In genomic region chr8:47899891-47900290, GRCm38 (mm10) we compare ENCODE assay signal across 19 mouse cellular contexts.
DNase-seq lines count a peak whose midpoint lies in the region; ATAC-seq lines count a peak whose summit lies in the region.
"Had no signal": no experiment of that assay in that cellular context is flagged by ENCODE, and none has a peak within 500 bp of the region (broad histone marks: within the 10 kb centered on the region; RNA-seq: fewer than 3 reads in every experiment).

No protein-coding gene starts in this region.

- H3K9me3 ChIP-seq in heart, embryonic 11.5 days (replicated peaks; ENCODE audit: control insufficient read depth, low read length): no peaks in the 10 kb centered on the region
- H3K9me3 ChIP-seq in midbrain, embryonic 11.5 days (ENCODE audit: control insufficient read depth, low read length): no peaks in the 10 kb centered on the region
- H3K9me3 ChIP-seq in midbrain, embryonic 10.5 days (replicated peaks): no peaks in the 10 kb centered on the region
- H3K9me3 ChIP-seq: G1E had no signal

- no peak overlapping the region for H3K4me2 ChIP-seq in heart, embryonic 11.5 days
- H3K4me2 ChIP-seq in midbrain, embryonic 11.5 days: no peak overlapping the region

- H3K27ac ChIP-seq in heart, embryonic 11.5 days (ENCODE audit: low read depth, low read length): no peak overlapping the region
- H3K27ac ChIP-seq in midbrain, embryonic 11.5 days (ENCODE audit: low read depth, low read length): no peak overlapping the region
- H3K27ac ChIP-seq in midbrain, embryonic 10.5 days (replicated peaks): no peak overlapping the region

- no peak overlapping the region for H3K4me3 ChIP-seq in heart, embryonic 11.5 days (ENCODE audit: low read depth, low read length)
- no peak overlapping the region for H3K4me3 ChIP-seq in midbrain, embryonic 11.5 days (ENCODE audit: low read depth, low read length)
- no peak overlapping the region for H3K4me3 ChIP-seq in midbrain, embryonic 10.5 days

- DNase-seq in heart, adult 11 months: peak; percentile 54
- DNase-seq in midbrain, embryonic 11.5 days (ENCODE audit: low spot score, missing footprints): peak; percentile 66
- no peak for DNase-seq in midbrain, embryonic 10.5 days (ENCODE audit: low spot score)
- DNase-seq: adrenal gland, adult 2 months; adrenal gland, adult 8-10 months; adrenal gland, postnatal 10 days; adrenal gland, postnatal 14 days; adrenal gland, postnatal 25 days; adrenal gland, postnatal 36 days; B cell, adult 2 months; cerebellum, adult 11 months; cerebellum, adult 11-12 months; cerebellum, adult 18-20 months had no signal

- no peak for ATAC-seq in heart, embryonic 11.5 days (replicated peaks; ENCODE audit: insufficient number of reproducible peaks, low FRiP score, low TSS enrichment)
- no peak for ATAC-seq in midbrain, embryonic 11.5 days (ENCODE audit: low FRiP score)
- ATAC-seq: activated CD4-positive, CD25-positive, alpha-beta regulatory T cell, adult 4 months; CD4-positive, CD25-positive, alpha-beta regulatory T cell, adult 4 months; Patski had no signal

- no peak overlapping the region for H3K9ac ChIP-seq in heart, embryonic 11.5 days (ENCODE audit: low read depth, low read length)
- no peak overlapping the region for H3K9ac ChIP-seq in midbrain, embryonic 11.5 days (ENCODE audit: low read length)

- H3K27me3 ChIP-seq in heart, embryonic 11.5 days (ENCODE audit: control insufficient read depth, insufficient read depth, low read length): no peaks in the 10 kb centered on the region
- no peaks in the 10 kb centered on the region for H3K27me3 ChIP-seq in midbrain, embryonic 11.5 days (ENCODE audit: control insufficient read depth, insufficient read depth, low read length)
- H3K27me3 ChIP-seq in midbrain, embryonic 10.5 days (ENCODE audit: low read depth, poor library complexity, severe bottlenecking): no peaks in the 10 kb centered on the region
- H3K27me3 ChIP-seq: CH12.LX, Patski had no signal

- H3K36me3 ChIP-seq in heart, embryonic 11.5 days (ENCODE audit: control insufficient read depth, insufficient read depth, low read length): peaks cover 4% of the 10 kb centered on the region; the same call in 1 of the 2 replicates
- H3K36me3 ChIP-seq in midbrain, embryonic 11.5 days (ENCODE audit: control insufficient read depth, insufficient read depth, low read length): no peaks in the 10 kb centered on the region
- H3K36me3 ChIP-seq in midbrain, embryonic 10.5 days: peaks cover 20% of the 10 kb centered on the region

- WGBS in heart, embryonic 11.5 days (ENCODE audit: insufficient replicate concordance): 92% methylated on average over 3 of the region's 3 CpGs
- WGBS in midbrain, embryonic 11.5 days: 87% methylated on average over 3 of the region's 3 CpGs
- WGBS in midbrain, embryonic 10.5 days: 94% methylated on average over 3 of the region's 3 CpGs

- H3K4me1 ChIP-seq in heart, embryonic 11.5 days (ENCODE audit: control insufficient read depth, insufficient read depth, low read length): no peaks in the 10 kb centered on the region
- H3K4me1 ChIP-seq in midbrain, embryonic 11.5 days (ENCODE audit: control insufficient read depth, insufficient read depth, low read length): no peaks in the 10 kb centered on the region
- H3K4me1 ChIP-seq in midbrain, embryonic 10.5 days: no peaks in the 10 kb centered on the region
